Mouse (Mus musculus) central nervous system, embryonic 11.5 days (tissue): ENCODE measurements around the gene Pfn4. TPM values are rescaled to one million over a fixed set of nuclear protein-coding genes. Genes with fewer than 3 reads are reported as not detected.

ENCODE experiments used
- polyA plus RNA-seq: library from polyadenylated mRNA; depleted of rRNA; stranded (reverse); fragments of >200 nt; gene quantifications from 2 replicates; pipeline ENCODE4 v1.2.3, GENCODE M21; 2012; rRNA removed

The Pfn4 gene
- 1.9 and 2.3 TPM in 2 replicates for polyA plus RNA-seq

DNA sequence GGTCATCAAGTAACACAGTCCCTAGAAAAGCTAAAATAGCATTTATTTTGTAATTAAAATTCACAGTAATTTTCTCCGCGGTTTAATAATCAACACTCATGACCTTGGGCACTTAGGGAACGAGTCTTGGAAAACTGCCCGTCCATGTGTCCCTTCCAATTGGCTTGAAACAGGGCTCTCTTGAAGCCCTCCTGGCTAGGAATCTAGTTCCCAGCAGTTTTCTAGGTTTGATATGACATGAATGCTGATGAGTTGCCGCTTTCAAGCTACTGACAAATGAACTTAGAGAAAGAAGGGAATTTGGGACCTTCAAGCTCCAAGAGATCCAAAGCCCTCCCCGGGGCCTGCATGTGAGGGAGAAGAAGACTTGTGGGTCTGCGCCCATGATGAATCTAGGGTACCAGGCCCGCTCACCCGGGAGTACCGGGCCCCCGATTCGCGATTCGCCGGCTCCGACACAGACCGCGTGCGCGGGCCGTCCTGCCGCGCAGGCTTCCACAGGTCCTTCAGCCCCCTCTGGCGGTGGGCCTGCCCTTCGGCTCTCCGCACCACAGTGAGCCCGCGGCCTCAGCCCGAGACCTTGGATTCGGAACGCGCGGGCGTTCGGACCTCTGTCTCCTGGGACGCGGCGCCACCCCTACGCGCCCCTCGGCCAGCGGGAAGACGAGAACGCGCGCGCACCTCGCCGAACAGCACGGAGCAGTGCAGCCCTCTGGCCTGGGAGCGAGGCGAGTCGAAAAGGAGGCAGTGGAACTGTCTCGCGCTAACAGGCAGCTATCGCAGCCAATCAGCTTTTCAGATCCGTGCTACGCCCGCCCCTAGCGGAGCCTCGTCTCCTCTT, at the start of gene Pfn4, which contains the start of gene Fam228b:
Gene Pfn4 (plus strand): TSS at position 531 of the 841 bp plus-strand sequence.
Gene Fam228b (minus strand): TSS at position 776 of the 841 bp plus-strand sequence.

DNA sequence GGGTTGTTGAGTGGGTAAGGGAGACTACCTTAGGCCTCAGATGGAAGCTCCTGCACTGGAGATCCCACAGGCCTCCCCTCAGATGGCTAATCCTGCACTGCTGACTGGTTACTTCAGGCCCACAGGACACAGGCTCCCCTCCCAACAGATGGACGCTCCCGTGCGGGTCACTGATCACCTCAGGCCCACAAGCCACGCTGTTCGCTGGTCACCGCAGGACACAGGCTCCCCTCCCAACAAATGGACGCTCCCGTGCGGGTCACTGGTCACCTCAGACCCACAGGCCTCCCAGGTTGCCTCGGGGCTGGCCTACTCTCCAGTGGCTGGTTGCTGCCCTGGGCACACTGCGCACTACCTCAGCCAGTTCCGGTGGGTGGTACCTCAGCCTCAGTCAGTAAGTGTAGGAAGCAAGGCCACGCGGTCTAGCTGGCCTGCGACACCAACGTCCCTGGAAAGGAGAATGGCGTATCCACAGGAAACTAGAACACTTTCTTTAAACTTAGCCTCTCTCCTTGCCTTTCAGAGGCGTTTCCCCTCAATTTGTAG, 30.7 kb upstream of the Pfn4 start, which contains the start of gene Fam228a:
Gene Fam228a (minus strand): TSS at position 400 of the 546 bp plus-strand sequence.

DNA sequence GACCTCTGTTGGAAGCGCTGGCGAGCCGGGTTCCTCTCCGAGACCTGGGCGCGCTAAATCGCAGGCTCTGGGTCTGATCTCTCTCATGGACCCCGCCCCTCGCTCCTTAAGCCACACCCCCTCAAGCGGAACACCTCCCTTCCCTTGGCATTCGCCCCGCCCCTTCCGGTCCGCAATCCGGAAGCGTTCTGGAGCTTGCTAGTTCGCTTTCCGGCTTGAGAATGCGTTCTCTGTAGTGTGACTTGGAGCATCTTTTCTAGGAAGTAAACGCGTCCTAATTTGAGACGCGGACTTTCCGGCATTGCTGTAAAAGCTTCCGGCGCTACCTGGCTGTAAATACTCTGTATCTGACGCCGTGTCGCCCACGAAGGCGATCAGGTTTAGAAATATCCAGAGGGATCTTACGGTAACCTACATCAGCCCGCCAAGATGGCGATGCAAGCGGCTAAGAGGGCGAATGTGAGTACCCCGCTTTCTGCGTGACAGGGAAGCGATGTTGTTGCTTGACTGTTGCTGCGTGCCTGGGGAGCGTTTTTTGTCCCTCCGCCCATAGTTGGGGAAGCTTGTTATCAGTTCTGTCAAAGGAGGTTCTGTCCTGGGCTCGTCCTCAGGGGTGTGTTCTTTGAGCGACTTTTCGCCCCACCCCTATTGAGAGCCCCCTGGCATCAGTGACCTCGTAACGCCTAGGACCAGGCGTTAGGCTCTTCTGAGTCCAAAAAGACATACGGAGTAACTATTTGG, 48.7 kb downstream of the Pfn4 start, which contains the start of gene Sf3b6:
Gene Sf3b6 (plus strand): TSS at position 184 of the 741 bp plus-strand sequence.

Other genes with a start within 250 kb of the Pfn4 start
- 14.1 and 19.4 TPM in 2 replicates for gene Itsn2, start 176.4 kb upstream of the Pfn4 start, polyA plus RNA-seq
- gene Gm3625, start 176.1 kb upstream of the Pfn4 start, polyA plus RNA-seq = not detected in 2 replicates
- gene Fam228a, start 30.6 kb upstream of the Pfn4 start, polyA plus RNA-seq = 1.2 and 1.4 TPM in 2 replicates
- gene Fam228b, start 245 bp downstream of the Pfn4 start, polyA plus RNA-seq = 3.8 and 5.5 TPM in 2 replicates
- gene Sf3b6, start 48.5 kb downstream of the Pfn4 start, polyA plus RNA-seq = 150 and 217 TPM in 2 replicates
- gene Fkbp1b, start 72.6 kb downstream of the Pfn4 start, polyA plus RNA-seq = 6.9 and 16.6 TPM in 2 replicates
- gene Wdcp, start 74.3 kb downstream of the Pfn4 start, polyA plus RNA-seq = 13.3 and 21.2 TPM in 2 replicates
- gene Mfsd2b, start 105.3 kb downstream of the Pfn4 start, polyA plus RNA-seq = 6.2 and 8.1 TPM in 2 replicates
- gene Ubxn2a, start 138.7 kb downstream of the Pfn4 start, polyA plus RNA-seq = 5.6 and 8.8 TPM in 2 replicates
- 24.9 and 32.5 TPM in 2 replicates for gene Atad2b, start 148.3 kb downstream of the Pfn4 start, polyA plus RNA-seq